Mouse (Mus musculus): ENCODE data around the gene Atp5l. TPM values are rescaled to one million over a fixed set of nuclear protein-coding genes. Genes with fewer than 3 reads are reported as not detected.

The Atp5l gene
- polyA plus RNA-seq (2012) = 27.7 and 32.7 TPM in 2 replicates

GRCm38 (mm10) chr9:44920374-44921122, at the start of gene Atp5l:
Gene Atp5l, minus strand, starts transcription at chr9:44920742.

DNA sequence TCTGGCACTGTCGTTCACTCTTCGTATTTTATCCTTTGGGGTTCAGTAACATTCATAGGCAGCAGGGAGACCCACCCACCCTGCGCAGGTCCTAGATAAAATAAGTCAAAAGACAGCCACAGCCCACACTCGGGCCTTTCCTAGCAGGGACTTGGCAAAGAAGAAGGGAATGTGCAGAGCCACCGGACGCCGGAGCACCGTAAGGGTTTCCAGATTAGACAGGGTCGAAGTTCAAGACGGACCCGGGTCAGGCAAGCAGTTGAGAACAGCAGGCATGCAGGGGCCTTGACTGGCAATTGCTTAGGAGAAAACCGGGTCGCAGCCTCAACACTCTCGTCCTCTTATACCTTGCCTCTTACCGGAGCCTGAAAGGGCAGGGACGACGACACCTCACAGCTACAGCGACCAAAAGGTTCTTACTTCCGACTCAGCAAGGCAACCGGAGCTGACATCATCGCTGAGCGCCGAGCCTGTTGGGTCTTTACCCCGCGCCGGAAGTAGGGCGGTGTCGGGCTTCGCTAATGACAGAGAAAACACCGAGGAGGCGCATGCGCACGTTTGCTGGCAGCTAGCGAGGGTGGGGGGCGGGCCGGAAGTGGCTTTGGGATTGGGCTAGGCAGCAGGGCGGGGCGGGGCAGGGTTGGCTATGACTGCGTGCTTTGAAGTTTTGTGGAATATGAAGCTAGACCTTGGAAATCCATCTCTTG, 44.7 kb upstream of the Atp5l start, which contains the start of gene Ube4a:
TSS of gene Ube4a (minus strand) at position 475 of the 707 bp plus-strand sequence.

DNA sequence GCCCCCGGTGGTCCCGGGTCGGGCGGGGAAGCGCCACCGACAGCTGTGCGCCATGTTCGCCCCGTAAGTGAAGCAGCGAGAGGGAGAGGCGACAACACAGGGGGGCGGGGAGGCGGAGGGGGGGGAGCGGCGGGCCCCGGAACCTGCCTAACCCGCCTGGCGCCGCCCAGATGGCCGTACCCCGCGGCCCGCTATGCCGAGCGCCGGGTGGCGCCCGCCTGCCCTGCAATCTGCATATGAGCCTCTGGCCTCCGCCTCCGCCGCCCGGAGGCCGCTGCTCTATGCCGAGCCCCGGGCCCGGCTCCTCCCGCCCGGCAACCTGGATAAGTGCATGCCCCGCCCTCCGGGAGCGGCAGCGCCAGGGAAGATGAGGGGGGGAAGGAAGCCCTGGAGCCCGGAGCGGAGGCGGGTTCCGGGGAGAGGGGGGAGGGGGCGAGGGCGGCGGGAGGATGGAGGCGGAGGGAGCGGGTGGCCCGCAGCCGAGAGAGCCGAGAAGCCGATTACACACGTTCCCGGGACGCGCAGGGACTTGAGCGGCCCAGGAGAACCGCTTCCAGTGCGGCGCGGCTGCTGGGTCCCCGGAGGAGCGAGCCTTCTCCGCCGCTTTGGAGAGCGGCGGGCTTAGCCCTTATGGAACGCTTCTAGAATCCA, 39.2 kb downstream of the Atp5l start, which contains the start of gene Kmt2a:
TSS of gene Kmt2a (minus strand) at position 76 of the 651 bp plus-strand sequence.

Other genes with a start within 250 kb of the Atp5l start
- gene Treh, start 247.5 kb downstream of the Atp5l start, polyA plus RNA-seq (2012) = not detected in 2 replicates
- 24.3 and 35.2 TPM in 2 replicates for gene Phldb1, start 185.5 kb downstream of the Atp5l start, polyA plus RNA-seq (2012)
- 13.3 and 16.4 TPM in 2 replicates for gene Arcn1, start 152.9 kb downstream of the Atp5l start, polyA plus RNA-seq (2012)
- 1.5 and 3.0 TPM in 2 replicates for gene Ift46, start 152.8 kb downstream of the Atp5l start, polyA plus RNA-seq (2012)
- 0.48 and 0.99 TPM in 2 replicates for gene Tmem25, start 121.4 kb downstream of the Atp5l start, polyA plus RNA-seq (2012)
- 0.53 and 0.61 TPM in 2 replicates for gene Ttc36, start 117.7 kb downstream of the Atp5l start, polyA plus RNA-seq (2012)
- gene Kmt2a, start 39.4 kb downstream of the Atp5l start, polyA plus RNA-seq (2012) = 8.5 and 17.3 TPM in 2 replicates
- gene Ube4a, start 44.9 kb upstream of the Atp5l start, polyA plus RNA-seq (2012) = 2.0 and 2.1 TPM in 2 replicates
- 0.15 and 0.35 TPM in 2 replicates for gene Cd3g, start 59.7 kb upstream of the Atp5l start, polyA plus RNA-seq (2012)
- 0.04 TPM in 1 of 2 replicates, not detected in the other for gene Cd3d, start 61.0 kb upstream of the Atp5l start, polyA plus RNA-seq (2012)
- 0.33 and 0.57 TPM in 2 replicates for gene Cd3e, start 88.9 kb upstream of the Atp5l start, polyA plus RNA-seq (2012)
- gene Mpzl2, start 119.1 kb upstream of the Atp5l start, polyA plus RNA-seq (2012) = not detected in 2 replicates
- gene Mpzl3, start 134.4 kb upstream of the Atp5l start, polyA plus RNA-seq (2012) = 0.02 TPM in 1 of 2 replicates, not detected in the other
- gene Jaml, start 158.4 kb upstream of the Atp5l start, polyA plus RNA-seq (2012) = 0.32 and 0.36 TPM in 2 replicates
- gene Scn2b, start 197.0 kb upstream of the Atp5l start, polyA plus RNA-seq (2012) = 0.03 TPM in 1 of 2 replicates, not detected in the other
- gene Scn4b, start 217.7 kb upstream of the Atp5l start, polyA plus RNA-seq (2012) = 0.30 and 0.33 TPM in 2 replicates

All from megakaryocyte-erythroid progenitor cell, adult 5 weeks (primary cell).